Mouse (Mus musculus): ENCODE measurements at regions not wholly inside any gene's neighbourhood (a gene's known extent, or its start where the extent isn't known, plus 50 kb on each side); places are given as distances from the start of the nearest gene placed in this dataset.

DNA sequence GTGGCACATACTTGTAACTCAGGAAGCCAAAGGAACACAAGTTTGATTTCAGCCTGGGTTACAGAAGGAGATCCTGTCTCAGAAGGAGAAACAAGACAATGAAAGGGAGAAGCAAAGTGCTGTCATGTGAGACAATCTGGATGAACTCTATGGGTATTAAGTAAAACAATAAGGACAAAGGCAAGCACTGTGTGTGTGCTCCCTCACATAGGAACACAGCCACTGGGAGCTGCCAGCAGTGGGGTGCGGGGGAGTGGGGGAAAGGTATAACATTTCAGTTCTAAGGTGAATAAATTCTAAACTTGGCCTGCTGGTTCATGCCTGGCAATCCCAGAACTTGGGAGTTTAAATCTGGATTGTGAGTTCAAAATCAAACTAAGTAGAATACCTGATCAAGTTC lies 158.8 kb upstream of the Trim24 start:
- Histone ChIP-seq H3K4me3 (replicated peaks; ENCODE audit: control insufficient read depth, low read depth, low read length) (no peak overlapping the region), H3K27ac (ENCODE audit: control insufficient read depth, insufficient read depth, low read depth, low read length, poor library complexity) (no peak overlapping the region), H3K4me1 (ENCODE audit: control insufficient read depth, insufficient read depth, low read length) (no peaks in the 10 kb centered on the region; the same call in 1 of the 2 replicates)
- TF ChIP-seq CTCF (IDR thresholded peaks at IDR 0.05; ENCODE audit: control insufficient read depth, insufficient read depth, low read length) (no peak), POLR2A (IDR thresholded peaks at IDR 0.05; ENCODE audit: borderline replicate concordance, control insufficient read depth, low read depth, low read length) (no peak)
- WGBS: 79% methylated on average over 1 of the region's 1 CpGs

DNA sequence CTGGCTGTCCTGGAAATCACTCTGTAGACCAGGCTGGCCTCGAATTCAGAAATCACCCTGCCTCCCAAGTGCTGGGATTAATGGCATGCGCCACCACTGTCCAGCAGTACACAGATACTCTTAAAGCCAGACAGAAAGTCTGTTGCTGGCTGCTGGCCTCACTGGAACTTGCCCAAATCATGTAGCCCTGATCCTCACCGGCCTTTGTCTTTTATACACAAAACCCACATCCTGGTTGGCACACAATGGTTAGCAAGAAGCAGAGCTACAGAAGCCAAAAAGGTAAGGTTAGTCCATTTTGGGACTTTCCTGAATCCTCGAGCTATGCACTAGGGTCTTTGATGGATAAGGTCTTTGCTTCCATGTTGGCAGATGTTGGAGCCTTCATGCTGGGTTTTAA lies 157.2 kb upstream of the Trim24 start:
- WGBS: 47% methylated on average over 4 of the region's 4 CpGs
- TF ChIP-seq POLR2A (IDR thresholded peaks at IDR 0.05; ENCODE audit: borderline replicate concordance, control insufficient read depth, low read depth, low read length) (no peak), CTCF (IDR thresholded peaks at IDR 0.05; ENCODE audit: control insufficient read depth, insufficient read depth, low read length) (no peak)
- Histone ChIP-seq H3K4me1 (ENCODE audit: control insufficient read depth, insufficient read depth, low read length) (no peaks in the 10 kb centered on the region; the same call in 1 of the 2 replicates), H3K4me3 (replicated peaks; ENCODE audit: control insufficient read depth, low read depth, low read length) (no peak overlapping the region), H3K27ac (ENCODE audit: control insufficient read depth, insufficient read depth, low read depth, low read length, poor library complexity) (no peak overlapping the region)

DNA sequence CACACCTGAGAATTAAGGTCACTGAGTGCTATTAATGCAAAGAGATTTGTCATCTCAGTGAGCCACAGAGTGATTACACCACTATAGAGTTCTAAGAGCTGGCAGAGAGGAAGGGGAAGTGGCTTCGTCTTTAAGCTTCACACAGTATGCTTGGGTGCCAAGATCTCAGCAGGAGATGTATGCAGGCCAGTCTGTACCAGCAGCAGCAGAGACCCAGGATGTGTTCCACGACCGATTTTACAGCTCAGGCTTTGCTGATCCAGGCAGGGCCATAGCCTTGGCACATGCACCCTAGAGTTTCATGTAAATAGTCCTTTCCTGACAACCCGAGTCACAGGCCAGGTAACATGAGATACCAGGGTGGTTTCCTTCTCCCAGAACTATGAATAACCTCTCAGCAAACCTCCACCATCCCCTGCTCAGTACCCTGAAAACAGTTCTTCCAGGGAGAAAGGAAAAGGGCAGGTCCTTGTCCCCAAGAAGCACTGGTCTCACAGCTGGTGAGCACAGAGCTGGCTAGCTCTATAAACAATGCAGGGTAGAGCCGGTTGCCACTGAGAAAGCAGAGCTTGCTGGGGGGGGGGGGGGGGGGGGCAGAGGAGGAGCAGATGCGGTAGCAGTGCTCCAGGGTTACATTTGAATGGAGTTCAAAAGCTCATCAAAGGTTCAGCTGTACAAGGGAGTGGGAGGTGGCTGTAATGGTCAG lies 156.2 kb upstream of the Trim24 start:
- Histone ChIP-seq H3K27ac (ENCODE audit: control insufficient read depth, insufficient read depth, low read depth, low read length, poor library complexity) (no peak overlapping the region), H3K4me1 (ENCODE audit: control insufficient read depth, insufficient read depth, low read length) (no peaks in the 10 kb centered on the region; the same call in 1 of the 2 replicates), H3K4me3 (replicated peaks; ENCODE audit: control insufficient read depth, low read depth, low read length) (no peak overlapping the region)
- no peak for TF ChIP-seq POLR2A (IDR thresholded peaks at IDR 0.05; ENCODE audit: borderline replicate concordance, control insufficient read depth, low read depth, low read length)
- TF ChIP-seq CTCF (IDR thresholded peaks at IDR 0.05; ENCODE audit: control insufficient read depth, insufficient read depth, low read length): no peak
- 15% methylated on average over 6 of the region's 6 CpGs for WGBS

DNA sequence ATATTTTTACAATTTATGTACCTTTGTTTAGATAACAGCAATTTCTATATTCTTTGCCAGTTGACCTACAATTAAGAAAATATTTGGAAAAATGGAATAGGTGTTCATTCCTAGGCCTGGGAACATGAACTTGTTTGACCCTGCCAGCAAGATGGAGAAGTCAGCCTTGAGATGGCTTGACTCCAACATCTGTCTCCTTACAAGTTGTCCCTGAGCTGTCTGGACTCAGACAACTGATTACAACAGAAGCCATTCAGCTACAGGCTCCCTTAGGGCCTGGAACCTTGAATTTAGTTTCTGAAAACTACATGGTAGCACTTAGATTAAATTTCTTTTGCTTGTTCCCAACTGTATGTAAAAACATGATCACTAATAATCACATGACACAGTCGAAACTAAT lies 148.9 kb upstream of the Trim24 start:
- Histone ChIP-seq H3K27ac (ENCODE audit: control insufficient read depth, insufficient read depth, low read depth, low read length, poor library complexity) (no peak overlapping the region), H3K4me3 (replicated peaks; ENCODE audit: control insufficient read depth, low read depth, low read length) (no peak overlapping the region), H3K4me1 (ENCODE audit: control insufficient read depth, insufficient read depth, low read length) (no peaks in the 10 kb centered on the region)
- TF ChIP-seq CTCF (IDR thresholded peaks at IDR 0.05; ENCODE audit: control insufficient read depth, insufficient read depth, low read length) (no peak), POLR2A (IDR thresholded peaks at IDR 0.05; ENCODE audit: borderline replicate concordance, control insufficient read depth, low read depth, low read length) (no peak)
- WGBS: 71% methylated on average over 1 of the region's 1 CpGs

DNA sequence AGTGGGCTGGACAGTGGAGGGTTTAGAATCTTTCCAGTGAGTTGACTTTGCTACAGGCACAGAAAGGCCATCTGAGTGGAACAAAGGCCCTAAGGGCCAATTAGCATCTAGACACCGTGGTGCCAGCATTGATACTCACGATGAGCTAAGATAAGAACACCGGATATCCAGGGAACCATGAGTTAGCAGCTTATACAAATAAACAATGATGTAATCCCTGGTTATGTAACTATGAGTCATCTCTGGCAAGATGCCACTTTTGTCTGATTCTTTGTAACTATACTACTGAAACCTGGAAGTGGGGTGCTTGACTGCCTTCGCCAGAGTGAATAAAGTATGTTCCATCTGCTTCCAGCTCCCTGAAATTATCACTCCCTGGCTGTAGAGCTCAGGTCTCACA lies 147.3 kb upstream of the Trim24 start:
- Histone ChIP-seq H3K4me3 (replicated peaks; ENCODE audit: control insufficient read depth, low read depth, low read length) (no peak overlapping the region), H3K27ac (ENCODE audit: control insufficient read depth, insufficient read depth, low read depth, low read length, poor library complexity) (no peak overlapping the region), H3K4me1 (ENCODE audit: control insufficient read depth, insufficient read depth, low read length) (no peaks in the 10 kb centered on the region)
- 20% methylated on average over 4 of the region's 4 CpGs for WGBS
- TF ChIP-seq POLR2A (IDR thresholded peaks at IDR 0.05; ENCODE audit: borderline replicate concordance, control insufficient read depth, low read depth, low read length): no peak
- TF ChIP-seq CTCF (IDR thresholded peaks at IDR 0.05; ENCODE audit: control insufficient read depth, insufficient read depth, low read length): no peak

DNA sequence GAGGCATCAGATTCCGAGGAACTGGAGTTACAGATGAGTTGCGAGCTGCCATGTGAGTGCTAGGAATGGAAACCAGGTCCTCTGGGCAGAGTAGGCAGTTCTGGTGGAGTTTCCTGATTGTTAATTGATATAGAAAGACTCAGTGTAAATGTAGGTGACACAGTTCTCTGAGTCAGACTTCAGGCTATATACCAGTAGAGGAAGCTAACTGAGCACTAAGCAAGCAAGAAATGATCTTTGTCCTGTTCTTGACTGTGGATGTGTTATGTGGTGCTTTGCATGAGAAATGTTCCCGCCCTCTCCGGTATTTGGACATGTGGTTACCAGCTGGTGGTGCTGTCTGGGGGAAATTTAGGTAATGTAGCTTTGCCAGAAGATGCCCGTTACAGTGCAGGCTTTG lies 146.4 kb upstream of the Trim24 start:
- Histone ChIP-seq H3K4me1 (ENCODE audit: control insufficient read depth, insufficient read depth, low read length) (no peaks in the 10 kb centered on the region), H3K4me3 (replicated peaks; ENCODE audit: control insufficient read depth, low read depth, low read length) (no peak overlapping the region), H3K27ac (ENCODE audit: control insufficient read depth, insufficient read depth, low read depth, low read length, poor library complexity) (no peak overlapping the region)
- 90% methylated on average over 5 of the region's 5 CpGs for WGBS
- TF ChIP-seq POLR2A (IDR thresholded peaks at IDR 0.05; ENCODE audit: borderline replicate concordance, control insufficient read depth, low read depth, low read length) (no peak), CTCF (IDR thresholded peaks at IDR 0.05; ENCODE audit: control insufficient read depth, insufficient read depth, low read length) (no peak)

DNA sequence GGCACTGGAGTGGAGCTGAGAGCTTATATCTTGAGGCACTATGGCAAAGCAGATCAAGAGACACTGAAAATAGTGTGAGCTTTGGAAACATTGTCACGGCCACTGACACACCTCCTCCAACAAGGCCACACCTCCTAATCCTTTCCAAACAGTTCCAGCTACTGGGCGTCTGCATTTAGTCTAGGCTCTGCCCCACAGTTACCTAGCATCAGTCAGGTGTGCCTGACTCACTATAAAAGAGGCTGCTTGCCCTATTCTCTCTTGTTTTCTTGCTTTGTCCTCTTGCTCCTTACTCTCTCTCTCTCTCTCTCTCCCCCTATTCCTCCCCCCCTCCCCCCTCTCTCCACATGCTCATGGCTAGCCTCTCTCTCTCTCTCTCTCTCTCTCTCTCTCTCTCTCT lies 142.0 kb upstream of the Trim24 start:
- TF ChIP-seq CTCF (IDR thresholded peaks at IDR 0.05; ENCODE audit: control insufficient read depth, insufficient read depth, low read length) (no peak), POLR2A (IDR thresholded peaks at IDR 0.05; ENCODE audit: borderline replicate concordance, control insufficient read depth, low read depth, low read length) (no peak)
- Histone ChIP-seq H3K4me1 (ENCODE audit: control insufficient read depth, insufficient read depth, low read length) (no peaks in the 10 kb centered on the region), H3K27ac (ENCODE audit: control insufficient read depth, insufficient read depth, low read depth, low read length, poor library complexity) (no peak overlapping the region), H3K4me3 (replicated peaks; ENCODE audit: control insufficient read depth, low read depth, low read length) (no peak overlapping the region)
- WGBS: 86% methylated on average over 2 of the region's 2 CpGs

DNA sequence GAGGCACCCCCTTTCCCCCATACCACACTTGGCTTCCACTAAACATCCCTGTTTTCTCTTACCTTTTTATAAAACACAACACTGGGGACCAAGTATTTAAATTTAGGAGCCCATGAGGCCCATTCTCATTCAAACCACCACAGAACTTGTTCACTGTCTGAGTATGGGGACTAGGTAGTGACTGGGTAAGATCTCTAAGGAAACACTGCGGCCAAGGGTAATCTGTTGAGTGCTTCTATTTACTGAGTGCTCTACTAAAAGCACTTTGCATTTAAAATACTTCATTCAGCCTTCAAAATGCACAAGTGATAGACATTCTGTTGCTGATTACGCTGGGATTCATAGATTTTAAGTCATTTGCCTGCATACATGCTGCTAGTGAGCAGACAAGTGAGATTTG lies 141.4 kb upstream of the Trim24 start:
- TF ChIP-seq CTCF (IDR thresholded peaks at IDR 0.05; ENCODE audit: control insufficient read depth, insufficient read depth, low read length) (no peak), POLR2A (IDR thresholded peaks at IDR 0.05; ENCODE audit: borderline replicate concordance, control insufficient read depth, low read depth, low read length) (no peak)
- 82% methylated on average over 2 of the region's 2 CpGs for WGBS
- no peak overlapping the region for H3K4me3 ChIP-seq (replicated peaks; ENCODE audit: control insufficient read depth, low read depth, low read length)
- H3K27ac ChIP-seq (ENCODE audit: control insufficient read depth, insufficient read depth, low read depth, low read length, poor library complexity): no peak overlapping the region
- H3K4me1 ChIP-seq (ENCODE audit: control insufficient read depth, insufficient read depth, low read length): no peaks in the 10 kb centered on the region

Data from bone marrow, adult 2 months (tissue).